Mouse (Mus musculus): Measurements from ENCODE around the gene Abcc3.

DNA sequence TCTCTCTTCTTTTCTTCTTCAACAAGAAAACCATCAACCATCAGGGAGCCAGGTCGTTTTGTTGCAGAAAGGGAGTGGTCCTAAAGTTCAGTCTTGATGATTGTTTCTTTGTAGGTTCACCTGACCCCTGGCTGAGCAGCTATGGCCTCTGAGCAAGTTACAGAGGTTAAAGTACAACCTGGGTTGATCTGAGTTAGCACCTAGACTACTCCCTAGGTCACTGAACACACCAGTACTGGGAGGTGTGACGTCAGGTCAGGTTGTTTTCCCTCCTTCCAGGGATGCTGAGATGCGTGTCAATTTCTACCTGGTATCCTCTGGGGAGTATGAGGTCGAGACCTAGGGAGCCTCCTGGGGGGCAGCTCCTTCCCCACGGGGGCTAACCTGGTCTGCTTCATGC is 32.4 kb upstream of the Abcc3 start:
- TF ChIP-seq CTCF (IDR thresholded peaks at IDR 0.05; ENCODE audit: low read depth) (no peak), EP300 (IDR thresholded peaks at IDR 0.05; ENCODE audit: low read depth) (no peak)
